Mouse (Mus musculus): ENCODE measurements around the gene Hcfc1r1. TPM values are rescaled to one million over a fixed set of nuclear protein-coding genes. Genes with fewer than 3 reads are reported as not detected.

Hcfc1r1 gene
- 26.6 and 28.6 TPM in 2 replicates for polyA plus RNA-seq (2015; fragmentation: Nextera tagmentation; extraction: Ambion mirVana)

GRCm38 (mm10) chr17:23673424-23674073 is at the start of gene Hcfc1r1, which contains the start of gene Thoc6:
Hcfc1r1 (plus strand) TSS chr17:23673596.
Thoc6 (minus strand) TSS chr17:23673882.
- H3K9me3 ChIP-seq (ENCODE audit: low read length), result no peaks in the 10 kb centered on the region
- TF ChIP-seq EP300 (IDR thresholded peaks at IDR 0.05; ENCODE audit: low read depth) (peak; percentile 80; the same call in 1 of the 2 replicates), CTCF (IDR thresholded peaks at IDR 0.05; ENCODE audit: low read depth) (no peak)
- DNase-seq (peak; percentile 90), ATAC-seq (peak; percentile 94)
- peaks cover 8% of the 10 kb centered on the region for H3K27me3 ChIP-seq (ENCODE audit: insufficient read depth, low read length)
- H3K9ac ChIP-seq (replicated peaks), result peak within 1 kb of the TSS; percentile 64
- H3K27ac ChIP-seq (ENCODE audit: low read depth), result peak within 1 kb of the TSS; percentile 55
- H3K4me1 ChIP-seq (ENCODE audit: insufficient read depth), result peaks cover 30% of the 10 kb centered on the region
- H3K4me3 ChIP-seq (ENCODE audit: low read depth, low read length), result peak within 1 kb of the TSS; percentile 61
- under 1% methylated on average over 45 of the region's 45 CpGs for WGBS (ENCODE audit: insufficient replicate concordance)
- H3K4me2 ChIP-seq (ENCODE audit: low read depth, low read length), result peak within 1 kb of the TSS; percentile 83
- peaks cover 14% of the 10 kb centered on the region for H3K36me3 ChIP-seq (replicated peaks; ENCODE audit: insufficient read depth, low read length)

DNA sequence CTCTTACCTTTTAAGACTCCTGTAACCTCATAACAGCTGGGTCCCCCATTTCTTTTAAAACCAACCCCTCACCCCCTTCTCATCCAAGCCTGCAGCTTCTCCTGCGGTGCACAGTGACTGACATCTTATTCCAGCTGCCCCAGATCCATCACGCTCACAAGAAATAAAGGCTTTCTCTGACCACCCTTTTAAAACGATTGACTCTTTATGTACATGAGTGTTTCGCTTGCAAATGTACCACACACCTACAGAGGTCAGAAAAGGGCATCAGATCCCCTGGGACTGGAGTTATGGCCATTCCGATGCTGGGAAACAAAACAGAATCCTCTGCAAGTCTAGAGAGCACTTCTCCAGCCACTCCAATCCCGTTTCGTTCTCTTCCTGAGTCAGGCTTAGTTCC is 45.6 kb upstream of the Hcfc1r1 start:
- H3K36me3 ChIP-seq (replicated peaks; ENCODE audit: insufficient read depth, low read length), result no peaks in the 10 kb centered on the region
- H3K9me3 ChIP-seq (ENCODE audit: low read length), result no peaks in the 10 kb centered on the region
- H3K9ac ChIP-seq (replicated peaks), result no peak overlapping the region
- H3K4me2 ChIP-seq (ENCODE audit: low read depth, low read length), result no peak overlapping the region
- H3K27ac ChIP-seq (ENCODE audit: low read depth), result no peak overlapping the region
- no peak overlapping the region for H3K4me3 ChIP-seq (ENCODE audit: low read depth, low read length)
- ATAC-seq (no peak), DNase-seq (no peak)
- no peaks in the 10 kb centered on the region; the same call in 1 of the 2 replicates for H3K4me1 ChIP-seq (ENCODE audit: insufficient read depth)
- TF ChIP-seq CTCF (IDR thresholded peaks at IDR 0.05; ENCODE audit: low read depth) (no peak), EP300 (IDR thresholded peaks at IDR 0.05; ENCODE audit: low read depth) (no peak)
- 0 out of 2 replicates have a peak, but pooled peaks cover 5% of the 10 kb centered on the region for H3K27me3 ChIP-seq (ENCODE audit: insufficient read depth, low read length)
- WGBS (ENCODE audit: insufficient replicate concordance), result 47% methylated on average over 7 of the region's 7 CpGs

GRCm38 (mm10) chr17:23630195-23631020 is 43.0 kb upstream of the Hcfc1r1 start:
- no peaks in the 10 kb centered on the region; the same call in 1 of the 2 replicates for H3K4me1 ChIP-seq (ENCODE audit: insufficient read depth)
- no peak for TF ChIP-seq EP300 (IDR thresholded peaks at IDR 0.05; ENCODE audit: low read depth)
- TF ChIP-seq CTCF (IDR thresholded peaks at IDR 0.05; ENCODE audit: low read depth), result peak; percentile 86
- H3K4me2 ChIP-seq (ENCODE audit: low read depth, low read length), result no peak overlapping the region
- WGBS (ENCODE audit: insufficient replicate concordance), result 13% methylated on average over 22 of the region's 22 CpGs
- no peaks in the 10 kb centered on the region for H3K36me3 ChIP-seq (replicated peaks; ENCODE audit: insufficient read depth, low read length)
- DNase-seq (peak; percentile 82), ATAC-seq (peak; percentile 76)
- H3K9ac ChIP-seq (replicated peaks), result no peak overlapping the region
- no peak overlapping the region for H3K27ac ChIP-seq (ENCODE audit: low read depth)
- H3K27me3 ChIP-seq (ENCODE audit: insufficient read depth, low read length), result 0 out of 2 replicates have a peak, but pooled peaks cover 5% of the 10 kb centered on the region
- no peaks in the 10 kb centered on the region for H3K9me3 ChIP-seq (ENCODE audit: low read length)
- H3K4me3 ChIP-seq (ENCODE audit: low read depth, low read length), result no peak overlapping the region

DNA sequence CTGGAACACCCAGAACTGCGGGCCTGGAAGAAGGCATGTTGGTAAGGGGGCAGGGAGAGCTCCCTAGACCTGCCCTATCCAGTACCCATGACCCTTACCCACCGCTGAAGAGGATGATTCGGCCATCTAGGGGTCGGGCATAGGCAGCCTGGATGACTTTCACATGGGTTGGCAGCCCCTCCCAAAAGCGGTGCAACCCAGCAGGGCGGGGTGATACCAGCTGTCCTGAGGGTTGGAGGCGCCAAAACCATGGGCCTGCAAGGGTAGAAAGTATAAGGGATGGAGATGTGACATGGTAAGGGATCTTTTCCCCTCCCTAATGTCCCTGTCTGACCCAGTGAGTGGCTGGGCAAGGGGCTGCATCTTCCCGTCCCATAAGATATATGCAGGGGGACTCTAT is 42.2 kb upstream of the Hcfc1r1 start:
- no peak overlapping the region for H3K9ac ChIP-seq (replicated peaks)
- no peaks in the 10 kb centered on the region for H3K36me3 ChIP-seq (replicated peaks; ENCODE audit: insufficient read depth, low read length)
- no peak overlapping the region for H3K4me2 ChIP-seq (ENCODE audit: low read depth, low read length)
- ATAC-seq (no peak), DNase-seq (no peak)
- 57% methylated on average over 8 of the region's 8 CpGs for WGBS (ENCODE audit: insufficient replicate concordance)
- H3K9me3 ChIP-seq (ENCODE audit: low read length), result no peaks in the 10 kb centered on the region
- TF ChIP-seq CTCF (IDR thresholded peaks at IDR 0.05; ENCODE audit: low read depth) (no peak), EP300 (IDR thresholded peaks at IDR 0.05; ENCODE audit: low read depth) (no peak)
- H3K27me3 ChIP-seq (ENCODE audit: insufficient read depth, low read length), result 0 out of 2 replicates have a peak, but pooled peaks cover 5% of the 10 kb centered on the region
- H3K4me3 ChIP-seq (ENCODE audit: low read depth, low read length), result no peak overlapping the region
- H3K4me1 ChIP-seq (ENCODE audit: insufficient read depth), result no peaks in the 10 kb centered on the region; the same call in 1 of the 2 replicates
- H3K27ac ChIP-seq (ENCODE audit: low read depth), result no peak overlapping the region

- TF ChIP-seq CTCF (IDR thresholded peaks at IDR 0.05; ENCODE audit: low read depth) (no peak), EP300 (IDR thresholded peaks at IDR 0.05; ENCODE audit: low read depth) (no peak)
- Histone ChIP-seq H3K36me3 (replicated peaks; ENCODE audit: insufficient read depth, low read length) (no peaks in the 10 kb centered on the region), H3K9me3 (ENCODE audit: low read length) (no peaks in the 10 kb centered on the region), H3K4me1 (ENCODE audit: insufficient read depth) (no peaks in the 10 kb centered on the region; the same call in 1 of the 2 replicates), H3K27me3 (ENCODE audit: insufficient read depth, low read length) (peaks cover 24% of the 10 kb centered on the region), H3K27ac (ENCODE audit: low read depth) (no peak within 1 kb of the TSS), H3K9ac (replicated peaks) (peak within 1 kb of the TSS; percentile 55), H3K4me3 (ENCODE audit: low read depth, low read length) (peak within 1 kb of the TSS; percentile 47), H3K4me2 (ENCODE audit: low read depth, low read length) (peak within 1 kb of the TSS; percentile 71)
- 2% methylated on average over 58 of the region's 58 CpGs for WGBS (ENCODE audit: insufficient replicate concordance)
- DNase-seq (no peak), ATAC-seq (no peak)
Measured at GRCm38 (mm10) chr17:23644613-23645495, 28.5 kb upstream of the Hcfc1r1 start, which contains the start of gene Mmp25. Mmp25 (minus strand) TSS chr17:23645277.

Measured in liver, postnatal 0 days (tissue).